Mouse (Mus musculus) CD4-positive helper T cell, adult 2 months (primary cell): ENCODE measurements at regions not wholly inside any gene's neighbourhood (a gene's known extent, or its start where the extent isn't known, plus 50 kb on each side); places are given as distances from the start of the nearest gene placed in this dataset.

Source experiments
- DNase-seq: peaks from one replicate; pipeline ENCODE4 v3.0.0-alpha.2; 2012; ENCODE audit warnings: low read depth, missing footprints, low spot score

DNA sequence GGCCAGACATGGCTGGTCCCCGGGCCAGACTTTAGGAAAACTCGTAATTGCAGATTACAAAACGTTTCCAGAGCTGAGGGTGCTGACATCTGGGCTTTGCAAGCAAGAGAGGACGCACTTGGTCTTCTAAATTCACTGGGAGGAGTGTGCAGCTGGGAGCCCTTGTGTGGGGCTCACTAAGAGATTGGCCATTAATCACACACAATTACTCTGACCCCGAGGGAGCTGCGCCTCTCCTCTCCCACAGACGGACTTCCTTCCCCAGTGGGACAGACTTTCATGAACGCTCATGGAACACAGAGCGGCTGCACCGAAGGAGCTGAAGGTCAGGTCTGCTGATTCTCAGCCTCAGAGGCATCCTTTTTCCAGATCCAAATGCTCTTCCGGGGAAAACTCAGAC, 407.2 kb downstream of the Med13l start:
- no peak for DNase-seq

- no peak for DNase-seq
These were observed 414.7 kb downstream of the Med13l start for GRCm38 (mm10) chr5:118975147-118975546.

- DNase-seq: no peak
These were observed 418.6 kb downstream of the Med13l start for GRCm38 (mm10) chr5:118978921-118979630.

DNA sequence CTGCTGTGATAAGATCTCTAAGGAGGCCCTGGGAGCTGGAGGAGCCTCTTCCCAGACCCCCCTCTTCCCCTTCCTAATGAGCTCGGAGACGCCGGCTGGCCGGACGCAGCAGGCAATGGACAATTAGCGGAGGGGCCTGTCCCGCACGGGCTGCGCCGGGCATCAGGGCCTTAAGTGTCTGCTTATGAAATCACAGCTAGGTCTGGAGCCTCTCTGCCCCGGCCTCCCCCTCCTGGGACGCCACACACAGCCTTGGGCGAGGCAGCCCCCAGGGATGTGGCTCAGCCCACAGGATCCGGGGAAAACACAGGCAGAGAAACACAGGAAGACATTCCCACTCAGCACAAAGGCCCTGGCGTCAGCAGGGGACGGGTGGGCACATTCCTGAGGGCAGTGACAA, 420.6 kb downstream of the Med13l start:
- no peak for DNase-seq

DNA sequence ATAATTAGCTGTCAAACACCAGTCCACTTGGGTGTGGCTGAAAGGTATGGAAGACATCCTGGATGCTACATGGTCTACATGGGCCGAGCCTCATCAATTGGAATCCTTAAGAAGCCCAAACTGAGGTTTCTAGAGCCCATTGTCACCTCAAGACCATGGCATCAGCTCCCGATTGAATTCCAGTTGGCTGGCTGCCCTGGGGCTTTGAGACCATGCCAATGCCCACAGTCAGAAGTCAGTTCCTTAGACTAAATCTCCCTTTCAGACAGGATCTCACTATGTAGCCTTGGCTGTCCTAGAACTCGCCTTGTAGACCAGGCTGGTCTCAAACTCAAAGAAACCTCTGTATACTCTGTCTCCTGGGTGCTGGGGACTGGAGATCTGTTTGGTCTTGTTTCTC, 423.8 kb downstream of the Med13l start:
- DNase-seq: no peak

GRCm38 (mm10) chr5:118984797-118985408, 424.4 kb downstream of the Med13l start:
- DNase-seq: no peak

- DNase-seq: no peak
These were observed 427.0 kb downstream of the Med13l start for GRCm38 (mm10) chr5:118987376-118988000.

DNA sequence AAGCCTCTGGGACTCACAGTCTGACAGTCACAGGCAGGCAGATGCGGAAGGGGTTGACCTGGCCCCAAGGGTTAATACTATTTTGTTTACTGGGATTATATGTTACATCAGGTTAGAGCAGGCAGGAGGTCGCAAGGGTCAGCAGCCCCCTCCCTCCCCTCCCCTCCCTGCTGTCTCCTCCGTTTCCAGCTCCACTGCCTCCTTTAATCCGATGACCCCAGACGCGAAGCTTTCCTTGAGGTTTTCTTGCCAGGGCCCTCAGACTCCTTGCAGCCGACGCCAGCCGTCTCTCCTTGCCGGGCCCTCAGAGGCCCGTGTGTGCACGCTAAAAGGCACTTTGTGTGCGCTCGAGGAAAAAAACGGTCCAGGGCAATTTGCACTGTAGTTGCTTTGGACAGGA, 438.6 kb downstream of the Med13l start:
- DNase-seq: no peak

- DNase-seq: no peak
These were observed 445.5 kb downstream of the Med13l start for GRCm38 (mm10) chr5:119005825-119006471.

- no peak for DNase-seq
These were observed 449.6 kb downstream of the Med13l start for GRCm38 (mm10) chr5:119010048-119010447.

DNA sequence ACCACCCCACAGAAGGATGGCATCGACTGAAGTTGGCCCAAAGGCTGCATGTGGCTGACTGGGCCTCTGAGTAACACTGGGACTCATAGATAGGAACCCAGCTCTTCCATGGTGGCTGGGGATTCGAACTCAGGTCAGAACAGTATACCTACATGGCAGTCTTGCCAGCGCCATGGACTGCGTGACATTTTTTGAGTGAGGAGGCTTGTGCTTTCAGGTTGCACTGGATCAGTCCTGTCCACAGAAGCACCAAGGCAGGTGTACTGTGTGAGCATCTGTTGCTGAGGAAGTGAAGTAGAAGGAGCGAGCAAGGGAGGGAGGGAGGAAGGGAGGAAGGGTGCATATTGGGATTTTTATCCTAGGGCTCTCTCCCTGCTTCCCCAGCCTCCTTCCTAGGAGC, 454.7 kb downstream of the Med13l start:
- no peak for DNase-seq

DNA sequence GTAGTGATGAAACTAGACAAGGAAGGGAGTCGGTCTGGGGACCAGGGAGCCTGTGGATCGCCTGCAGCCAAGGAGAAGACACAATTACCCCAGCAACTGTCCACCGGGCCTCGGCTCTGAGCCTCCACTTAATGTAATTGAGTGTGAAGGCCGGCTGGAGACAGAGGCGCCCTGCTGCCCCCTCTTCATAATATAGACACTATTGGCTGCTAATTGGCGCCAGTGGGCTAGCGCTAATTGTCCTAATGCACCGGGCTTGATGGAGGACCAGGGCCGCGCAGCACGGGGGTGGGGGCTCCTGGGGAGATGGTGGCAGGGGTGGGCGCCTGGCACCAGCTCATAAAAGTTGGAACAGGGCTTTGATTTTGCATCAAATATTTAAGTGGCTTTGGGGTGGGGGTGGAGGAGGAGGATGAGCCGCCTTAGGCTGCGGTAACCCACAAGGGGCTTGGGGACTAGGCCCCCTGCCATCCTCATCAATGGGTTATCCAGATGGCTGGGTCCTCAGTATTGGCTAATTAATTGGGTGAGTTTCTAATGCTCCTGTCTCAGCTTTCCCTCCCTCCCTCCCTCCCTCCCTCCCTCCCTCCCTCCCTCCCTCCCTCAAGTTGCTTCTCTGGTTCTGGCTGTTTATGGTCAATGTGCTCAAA, 455.3 kb downstream of the Med13l start:
- no peak for DNase-seq

GRCm38 (mm10) chr5:119016420-119016819, 455.9 kb downstream of the Med13l start:
- no peak for DNase-seq

DNA sequence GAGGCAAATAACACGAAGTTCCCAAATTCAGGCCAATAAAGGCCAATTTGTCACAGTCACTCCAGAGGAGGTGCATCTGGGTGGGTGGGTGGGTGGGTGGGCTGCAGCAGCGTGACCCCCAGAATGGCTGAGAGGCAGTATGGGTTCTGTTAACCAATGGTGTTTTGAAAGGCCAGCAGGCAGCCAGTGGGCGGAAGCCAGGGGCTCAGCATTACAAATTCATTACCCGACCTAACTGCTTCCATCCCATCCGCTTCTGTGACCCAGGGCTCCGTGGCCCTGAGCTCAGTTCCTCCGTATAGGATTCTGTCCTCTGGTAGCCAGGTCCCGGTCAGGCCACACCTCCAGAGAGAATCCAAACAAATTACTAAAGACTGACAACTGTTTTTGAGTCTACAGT, 463.5 kb downstream of the Med13l start:
- no peak for DNase-seq

DNA sequence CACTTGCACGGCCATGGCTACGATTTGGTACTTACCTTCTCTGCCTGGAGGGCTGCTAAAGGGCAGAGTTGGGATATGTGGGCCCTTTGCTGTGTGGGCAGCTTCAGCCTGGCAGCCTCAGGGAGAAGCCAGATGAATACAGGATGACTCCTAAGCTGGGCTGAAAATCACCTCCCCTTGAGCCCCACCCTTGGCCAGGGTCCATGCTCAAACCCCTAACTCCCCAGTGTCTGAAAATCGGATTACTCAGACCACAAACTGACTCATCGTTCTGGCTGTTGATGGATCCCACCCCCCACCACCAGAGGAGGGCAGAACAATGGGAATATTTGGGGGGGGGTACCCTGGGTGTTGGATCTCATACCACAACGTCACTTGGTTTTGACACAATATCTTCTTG, 471.6 kb downstream of the Med13l start:
- DNase-seq: no peak

- no peak for DNase-seq
These were observed 484.1 kb downstream of the Med13l start for GRCm38 (mm10) chr5:119044548-119044947.

GRCm38 (mm10) chr5:119047581-119047980, 487.1 kb downstream of the Med13l start:
- DNase-seq: no peak

GRCm38 (mm10) chr5:119052354-119052996, 492.0 kb downstream of the Med13l start:
- DNase-seq: no peak

DNA sequence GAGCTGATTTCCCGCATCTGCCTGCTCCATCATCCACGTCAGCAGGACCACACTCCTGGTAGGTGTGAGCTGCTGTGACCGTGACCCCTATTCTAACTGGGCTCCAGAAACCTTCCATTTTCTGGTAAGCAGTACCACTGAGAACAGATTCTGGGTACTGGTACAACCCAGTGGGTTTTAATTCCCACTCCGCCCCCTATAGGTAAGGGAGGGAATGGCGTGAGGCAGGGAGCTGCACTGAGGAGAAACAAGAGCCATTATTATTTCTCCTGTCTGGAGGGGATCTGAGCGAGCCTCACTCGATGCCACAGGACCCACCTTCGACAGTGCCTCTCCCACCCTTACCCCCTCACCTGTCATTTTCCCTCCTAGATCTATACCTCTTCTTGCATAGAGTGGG, 493.3 kb downstream of the Med13l start:
- DNase-seq: no peak

DNA sequence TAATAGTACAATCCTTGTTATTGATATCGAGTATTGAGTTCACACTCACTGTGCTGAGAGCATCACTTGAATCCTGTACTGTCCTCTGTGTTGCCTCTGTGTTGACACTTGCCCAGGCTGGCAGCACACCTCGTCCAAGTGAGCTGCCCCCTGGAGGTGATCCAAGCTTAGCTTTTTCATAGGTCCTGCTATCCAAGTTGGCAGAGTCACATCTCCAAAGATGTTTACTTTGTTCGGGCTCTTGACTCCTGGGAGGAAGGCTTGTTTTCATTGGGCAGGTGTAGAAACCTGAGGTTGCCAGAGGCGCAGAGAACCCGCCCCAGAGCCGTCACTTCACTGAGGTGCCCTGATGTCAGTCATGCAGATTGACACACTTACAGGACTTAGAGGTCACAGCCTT, 493.9 kb downstream of the Med13l start:
- DNase-seq: no peak

- DNase-seq: no peak
These were observed 495.0 kb downstream of the Med13l start for GRCm38 (mm10) chr5:119055430-119055829.

DNA sequence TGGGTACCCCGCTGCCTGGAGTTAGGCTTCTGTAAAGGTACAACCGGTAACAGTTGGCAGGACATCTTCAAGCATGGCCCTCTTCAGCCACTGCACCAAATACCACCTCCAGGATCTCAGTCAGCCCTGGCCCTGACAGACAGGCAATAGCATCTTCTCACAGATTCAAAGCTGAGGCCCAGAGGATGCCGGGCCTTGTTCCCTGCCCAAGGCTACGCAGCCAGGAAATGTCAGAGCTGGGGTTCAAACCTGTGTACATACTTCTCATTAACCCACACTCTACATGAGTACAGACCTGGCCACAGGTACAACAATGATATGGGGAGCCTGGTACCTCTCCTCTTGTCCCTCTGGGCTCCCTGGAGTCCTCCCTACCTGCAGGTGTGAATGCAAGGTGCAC, 497.3 kb downstream of the Med13l start:
- DNase-seq: no peak
